Mouse (Mus musculus) CD4-positive, CD25-positive, alpha-beta regulatory T cell, adult 4 months (primary cell): ENCODE data around the gene Hoxa6. TPM values are rescaled to one million over a fixed set of nuclear protein-coding genes. Genes with fewer than 3 reads are reported as not detected.

ENCODE experiments used
- ATAC-seq: one replicate; pipeline ENCODE4 v1.8.0; 2017
- polyA plus RNA-seq, 2 experiments: library from polyadenylated mRNA; unstranded; fragments of 100-300 nt; shearing (Covaris generic); gene quantifications; one replicate each; pipeline ENCODE4 v1.2.1; 2017

The Hoxa6 gene
- polyA plus RNA-seq, 2 experiments from 2014 or later: not detected

GRCm38 (mm10) chr6:52162611-52163365, 45.7 kb downstream of the Hoxa6 start:
- no peak for ATAC-seq

GRCm38 (mm10) chr6:52162093-52162380, 46.5 kb downstream of the Hoxa6 start:
- ATAC-seq: no peak

DNA sequence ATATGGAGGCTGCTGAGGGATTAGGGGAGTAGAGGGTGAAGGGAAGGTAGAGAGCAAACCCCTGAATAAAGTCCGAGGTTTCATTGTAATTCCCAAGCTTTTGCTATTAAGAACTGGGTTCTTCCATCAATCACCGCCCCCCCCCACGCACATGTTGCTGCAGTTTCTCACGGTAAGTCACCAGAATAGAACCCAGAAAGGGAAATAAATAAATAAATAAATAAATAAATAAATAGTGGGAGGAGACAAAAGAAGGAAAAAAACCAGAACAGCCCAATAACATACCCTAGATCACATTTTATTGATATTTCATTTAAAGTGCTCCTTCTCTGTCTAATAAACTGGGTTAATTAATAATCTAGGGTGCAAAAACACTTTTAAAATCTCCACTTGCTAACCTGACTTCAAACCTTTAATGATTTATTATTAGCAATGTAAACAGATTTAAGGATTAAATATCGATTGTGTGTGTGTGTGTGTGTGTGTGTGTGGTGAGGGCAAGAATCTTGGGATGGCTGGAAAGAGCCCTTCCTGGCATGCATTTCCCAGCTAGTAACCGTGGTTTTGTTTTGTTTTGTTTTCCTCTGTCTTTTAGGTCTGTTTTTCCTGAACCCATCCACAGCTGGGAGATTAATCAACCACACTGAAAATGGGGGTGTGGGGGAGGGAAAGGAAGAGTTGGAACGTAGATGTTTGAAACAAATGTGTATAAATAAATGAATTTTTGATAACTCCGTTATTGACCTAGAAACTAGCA, 47.0 kb downstream of the Hoxa6 start:
- no peak for ATAC-seq

DNA sequence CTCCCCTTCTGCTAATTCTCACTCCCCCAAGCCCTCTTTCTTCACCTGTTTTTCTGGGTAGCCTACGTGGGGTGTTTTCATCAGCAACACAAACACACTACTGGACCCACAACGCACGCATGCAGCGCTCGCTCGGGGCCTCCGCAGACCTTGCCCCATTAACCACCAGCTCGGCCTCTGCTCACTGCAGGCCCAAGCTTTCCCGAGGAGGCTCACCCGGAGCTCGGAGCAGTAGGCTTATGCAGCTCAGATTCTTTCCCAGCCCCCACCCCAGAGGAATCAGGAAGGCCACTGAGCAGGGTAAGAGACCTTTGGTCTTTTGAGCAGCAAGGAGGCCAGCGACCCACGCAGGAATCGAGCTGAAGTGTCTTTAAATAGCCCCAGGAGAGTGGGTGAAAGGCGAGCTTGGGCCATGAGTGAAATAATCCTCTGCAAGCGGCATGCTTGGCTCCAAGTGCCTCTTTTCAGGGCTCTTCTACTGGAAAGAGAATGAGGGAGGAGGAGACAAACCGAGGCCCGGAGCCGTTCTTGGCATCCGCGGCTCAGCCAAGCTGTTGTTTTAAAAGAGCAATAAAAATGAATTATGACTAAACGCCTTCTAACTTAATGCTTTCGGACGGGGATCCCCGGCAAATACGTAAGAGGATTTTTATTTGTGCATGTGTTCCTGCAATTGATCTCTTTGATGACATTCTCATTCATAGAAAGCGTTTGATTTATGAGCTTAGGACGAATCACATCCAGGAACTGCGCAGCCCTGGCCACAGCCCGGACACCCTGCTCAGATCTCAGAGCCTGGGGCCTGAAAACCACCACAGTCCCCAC, 47.8 kb downstream of the Hoxa6 start:
- no peak for ATAC-seq

- ATAC-seq: no peak
Observed at GRCm38 (mm10) chr6:52159979-52160378, 48.5 kb downstream of the Hoxa6 start.

DNA sequence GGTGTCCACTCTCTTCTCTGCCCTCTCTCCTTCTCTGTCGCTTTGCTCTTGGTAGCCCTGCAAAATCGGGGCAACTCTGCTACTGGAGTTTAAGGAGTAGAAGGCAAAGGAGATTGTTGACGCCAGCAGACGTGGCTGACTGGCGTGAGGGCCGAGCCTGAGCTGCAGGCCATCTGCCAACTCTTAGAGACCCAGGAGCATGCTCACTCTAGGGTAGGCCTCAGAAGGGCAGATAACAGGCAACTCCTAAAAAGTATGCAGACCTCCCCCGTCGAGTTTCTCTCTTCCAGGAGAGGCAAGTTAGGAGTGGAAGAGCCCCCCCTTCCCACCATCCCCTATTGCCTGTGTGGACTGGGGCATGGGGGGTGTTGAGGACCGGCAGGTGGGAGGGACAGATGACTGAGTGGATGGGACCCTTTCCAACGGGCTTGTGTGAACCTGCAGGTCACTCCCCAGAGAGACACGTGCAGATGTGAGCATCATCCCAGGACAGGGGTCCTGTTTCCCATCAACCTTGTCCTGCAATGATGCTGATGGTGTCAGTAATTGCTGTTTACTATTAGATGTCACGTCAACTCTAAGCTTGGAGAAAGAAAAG, 49.3 kb downstream of the Hoxa6 start:
- ATAC-seq: no peak

DNA sequence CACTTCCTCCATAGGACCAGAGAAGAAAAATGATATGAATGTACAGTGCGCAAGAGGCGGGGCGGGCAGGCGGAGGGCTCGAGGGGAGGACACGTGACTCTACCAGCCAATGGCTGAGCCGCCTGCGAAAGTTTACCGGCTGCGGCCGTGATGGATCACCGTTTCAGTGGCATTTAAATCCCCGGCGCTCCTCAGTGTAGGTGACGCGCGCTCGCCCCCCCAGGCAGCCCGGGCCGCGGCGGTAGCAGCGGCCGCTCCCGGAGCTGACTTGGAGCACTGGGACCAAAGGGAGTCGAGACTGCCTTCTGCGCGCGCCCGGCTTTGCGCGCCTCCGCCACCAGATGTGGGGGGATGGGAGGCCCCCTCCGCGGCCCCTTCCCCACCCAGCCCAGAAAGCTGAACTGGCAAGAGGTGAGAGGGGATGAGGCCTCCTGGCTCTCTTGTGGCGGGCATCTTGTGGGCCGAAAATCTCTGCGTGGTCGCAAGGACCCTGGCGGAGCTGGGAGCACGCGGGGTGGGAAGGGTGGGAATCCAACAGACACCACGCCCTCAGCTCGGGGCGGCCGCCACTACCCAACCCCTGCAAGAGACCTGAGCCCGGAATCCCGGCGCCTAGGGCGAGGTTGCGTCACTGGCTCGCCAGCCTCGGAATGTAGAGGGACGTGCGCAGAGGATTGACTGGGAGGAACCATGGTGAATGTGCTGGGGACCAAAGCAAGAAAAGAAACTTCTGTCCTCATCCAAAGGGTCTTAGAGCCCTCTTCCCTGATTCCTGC, 50.1 kb downstream of the Hoxa6 start, which contains the start of gene Hoxa1:
Gene Hoxa1 (minus strand): TSS at position 42 of the 776 bp plus-strand sequence.
- ATAC-seq: peak; percentile 81

GRCm38 (mm10) chr6:52157466-52158275, 50.9 kb downstream of the Hoxa6 start:
- ATAC-seq: no peak

DNA sequence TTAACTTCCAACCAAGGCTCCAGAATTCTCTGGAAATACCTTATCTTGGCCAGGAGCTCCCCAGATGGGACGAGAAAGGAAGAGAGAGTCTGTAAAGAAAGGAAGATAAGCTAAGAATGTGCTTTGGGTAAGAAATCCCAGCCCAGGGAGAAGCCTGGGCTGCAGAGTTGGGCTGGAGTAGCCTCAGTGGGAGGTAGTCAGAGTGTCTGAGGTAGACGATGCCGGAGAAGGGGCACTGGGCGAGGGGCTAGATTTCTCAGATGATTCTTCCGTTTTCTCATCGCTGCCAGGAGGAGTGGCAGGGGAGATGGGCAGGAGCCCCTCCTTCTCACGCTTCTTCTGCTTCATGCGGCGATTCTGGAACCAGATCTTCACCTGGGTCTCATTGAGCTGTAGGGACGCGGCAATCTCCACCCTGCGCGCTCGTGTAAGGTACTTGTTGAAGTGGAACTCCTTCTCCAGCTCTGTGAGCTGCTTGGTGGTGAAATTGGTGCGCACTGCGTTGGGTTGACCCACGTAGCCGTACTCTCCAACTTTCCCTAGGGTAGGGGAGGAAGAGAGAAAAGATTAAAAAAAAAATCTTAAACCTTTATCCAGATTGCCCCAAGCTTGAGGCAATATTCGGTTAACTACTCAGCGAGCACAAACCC, 51.8 kb downstream of the Hoxa6 start:
- no peak for ATAC-seq

Other genes with a start within 250 kb of the Hoxa6 start
- 10 to 100 TPM; 18.8 to 22.7 TPM for gene Skap2, start 196.2 kb downstream of the Hoxa6 start, polyA plus RNA-seq
- gene Hoxa1, start 50.4 kb downstream of the Hoxa6 start, polyA plus RNA-seq: not detected
- gene Hoxa2, start 43.9 kb downstream of the Hoxa6 start, polyA plus RNA-seq: not detected
- not detected for gene 5730596B20Rik, start 31.2 kb downstream of the Hoxa6 start, polyA plus RNA-seq
- not detected for gene Hoxa4, start 17.0 kb downstream of the Hoxa6 start, polyA plus RNA-seq
- not detected for gene Hoxa5, start 4.1 kb downstream of the Hoxa6 start, polyA plus RNA-seq
- under 1 TPM in 1 of 2 experiments, not detected in 1; 0.15 TPM for gene Hoxa3, start 4.6 kb upstream of the Hoxa6 start, polyA plus RNA-seq
- not detected for gene Gm28308, start 4.6 kb upstream of the Hoxa6 start, polyA plus RNA-seq
- not detected for gene Hoxa7, start 13.1 kb upstream of the Hoxa6 start, polyA plus RNA-seq
- gene Hoxa9, start 22.4 kb upstream of the Hoxa6 start, polyA plus RNA-seq: under 1 TPM in 1 of 2 experiments, not detected in 1; 0.17 TPM
- not detected for gene Hoxa10, start 32.1 kb upstream of the Hoxa6 start, polyA plus RNA-seq
- not detected for gene Hoxa11, start 37.1 kb upstream of the Hoxa6 start, polyA plus RNA-seq
- not detected for gene Hoxa13, start 52.2 kb upstream of the Hoxa6 start, polyA plus RNA-seq
- not detected for gene Evx1, start 104.8 kb upstream of the Hoxa6 start, polyA plus RNA-seq